34 mouse cellular contexts compared by ENCODE assay signal in the genomic region with DNA sequence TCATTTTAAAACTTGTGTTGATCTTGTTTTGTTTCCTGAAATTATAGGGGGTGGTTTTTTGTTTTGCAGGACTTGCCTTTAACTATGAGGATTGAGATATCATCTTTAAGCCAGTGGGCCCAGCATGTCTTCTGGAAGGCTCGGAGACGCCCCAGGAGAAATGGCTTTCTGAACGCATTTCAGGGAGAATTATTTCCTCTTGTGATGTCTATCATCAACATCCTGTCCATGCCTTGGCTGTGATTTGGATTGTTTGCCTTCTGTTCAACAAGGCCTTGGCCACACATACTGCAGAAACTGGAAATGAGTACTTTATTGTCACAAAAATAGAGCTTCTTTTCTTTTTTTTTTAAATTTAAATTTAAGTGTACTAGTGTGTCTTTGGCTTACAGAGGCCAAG.
"Had no signal": no experiment of that assay in that cellular context is flagged by ENCODE, and none has a peak within 500 bp of the region (broad histone marks: within the 10 kb centered on the region; RNA-seq: fewer than 3 reads in every experiment).

No protein-coding gene starts in this region.

- DNase-seq: heart, postnatal 10 days; heart, postnatal 14 days; heart, postnatal 36 days; heart, postnatal 4 days; kidney, adult 11 months; kidney, adult 18-20 months; kidney, adult 2 months; kidney, adult 8-10 months; kidney, adult 9 months; kidney, postnatal 10 days; kidney, postnatal 14 days; kidney, postnatal 36 days; kidney, postnatal 4 days; layer of hippocampus, adult 9-11 months; layer of hippocampus, postnatal 36 days had no signal

- H3K9ac ChIP-seq: heart, embryonic 12.5 days; heart, embryonic 13.5 days; heart, embryonic 15.5 days; hindbrain, embryonic 12.5 days; hindbrain, embryonic 13.5 days; hindbrain, embryonic 14.5 days; hindbrain, embryonic 15.5 days; intestine, embryonic 15.5 days; kidney, embryonic 15.5 days had no signal

- H3K27ac ChIP-seq: heart, embryonic 10.5 days; heart, embryonic 13.5 days; heart, embryonic 15.5 days; hindbrain, embryonic 10.5 days; hindbrain, embryonic 12.5 days; hindbrain, embryonic 13.5 days; hindbrain, embryonic 14.5 days; hindbrain, embryonic 15.5 days; hindbrain, postnatal 0 days; intestine, embryonic 15.5 days; kidney, embryonic 15.5 days; kidney, postnatal 0 days; layer of hippocampus, adult 2 months had no signal

- H3K4me3 ChIP-seq: heart, embryonic 10.5 days; heart, embryonic 12.5 days; heart, embryonic 13.5 days; heart, embryonic 15.5 days; hindbrain, embryonic 10.5 days; hindbrain, embryonic 12.5 days; hindbrain, embryonic 13.5 days; hindbrain, embryonic 15.5 days; intestine, embryonic 15.5 days; kidney, embryonic 15.5 days; layer of hippocampus, adult 2 months had no signal

- H3K4me2 ChIP-seq: heart, embryonic 11.5 days; heart, embryonic 12.5 days; heart, embryonic 13.5 days; heart, embryonic 15.5 days; hindbrain, embryonic 12.5 days; hindbrain, embryonic 13.5 days; hindbrain, embryonic 14.5 days; hindbrain, embryonic 15.5 days; intestine, embryonic 15.5 days; kidney, embryonic 15.5 days had no signal

- ATAC-seq: hindbrain, embryonic 16.5 days; hindbrain, postnatal 0 days; inflammation-experienced regulatory T-cells, adult 6 months; intestine, embryonic 15.5 days; intestine, embryonic 16.5 days; intestine, postnatal 0 days had no signal

- H3K36me3 ChIP-seq: heart, embryonic 10.5 days; heart, embryonic 12.5 days; heart, embryonic 13.5 days; heart, embryonic 15.5 days; hindbrain, embryonic 10.5 days; hindbrain, embryonic 12.5 days; hindbrain, embryonic 13.5 days; hindbrain, embryonic 15.5 days; intestine, embryonic 15.5 days; kidney, embryonic 15.5 days had no signal

- H3K4me1 ChIP-seq: heart, embryonic 10.5 days; heart, embryonic 12.5 days; heart, embryonic 13.5 days; hindbrain, embryonic 10.5 days; hindbrain, embryonic 12.5 days; hindbrain, embryonic 15.5 days; intestine, embryonic 15.5 days; kidney, embryonic 15.5 days had no signal

- H3K27me3 ChIP-seq: heart, embryonic 12.5 days; heart, embryonic 13.5 days; heart, embryonic 15.5 days; hindbrain, embryonic 12.5 days; hindbrain, embryonic 13.5 days; hindbrain, embryonic 15.5 days; intestine, embryonic 15.5 days; kidney, embryonic 15.5 days had no signal

- H3K9me3 ChIP-seq: heart, embryonic 10.5 days; heart, embryonic 12.5 days; heart, embryonic 15.5 days; hindbrain, embryonic 10.5 days; hindbrain, embryonic 12.5 days; hindbrain, embryonic 15.5 days; intestine, embryonic 15.5 days; kidney, embryonic 15.5 days had no signal
